Mouse (Mus musculus) natural killer cell, adult 2 months (primary cell): ENCODE results near the gene Sept9.

Source experiments
- DNase-seq, 2 experiments: peaks; one replicate each; pipeline ENCODE4 v3.0.0; 2022; ENCODE audit warnings: low spot score in 2 of 2

The Sept9 gene

GRCm38 (mm10) chr11:117199282-117200175, at the start of gene Sept9:
Sept9 (plus strand) TSS chr11:117199661.
- DNase-seq = no peak

- peak in 1 of 2 experiments; percentile 18 for DNase-seq
Observed at GRCm38 (mm10) chr11:117150467-117150966, 48.9 kb upstream of the Sept9 start.

GRCm38 (mm10) chr11:117151461-117151860, 48.0 kb upstream of the Sept9 start:
- DNase-seq = no peak

GRCm38 (mm10) chr11:117152541-117152940, 46.9 kb upstream of the Sept9 start:
- DNase-seq = no peak

- DNase-seq = no peak
Observed at GRCm38 (mm10) chr11:117153553-117153952, 45.9 kb upstream of the Sept9 start.

- DNase-seq = no peak
Observed at GRCm38 (mm10) chr11:117154088-117154815, 45.2 kb upstream of the Sept9 start.

- no peak for DNase-seq
Observed at GRCm38 (mm10) chr11:117156725-117157124, 42.7 kb upstream of the Sept9 start.

GRCm38 (mm10) chr11:117158343-117158742, 41.1 kb upstream of the Sept9 start:
- no peak for DNase-seq

- DNase-seq = no peak
Observed at GRCm38 (mm10) chr11:117159257-117159945, 40.1 kb upstream of the Sept9 start.

GRCm38 (mm10) chr11:117159946-117160307, 39.5 kb upstream of the Sept9 start:
- DNase-seq = no peak

GRCm38 (mm10) chr11:117160791-117161190, 38.7 kb upstream of the Sept9 start:
- no peak for DNase-seq

GRCm38 (mm10) chr11:117161574-117161973, 37.9 kb upstream of the Sept9 start:
- DNase-seq = no peak

- no peak for DNase-seq
Observed at GRCm38 (mm10) chr11:117163098-117163497, 36.4 kb upstream of the Sept9 start.

GRCm38 (mm10) chr11:117163771-117164170, 35.7 kb upstream of the Sept9 start:
- DNase-seq = no peak

- no peak for DNase-seq
Observed at GRCm38 (mm10) chr11:117168278-117169087, 31.0 kb upstream of the Sept9 start.

- DNase-seq = no peak
Observed at GRCm38 (mm10) chr11:117169088-117169635, 30.3 kb upstream of the Sept9 start.

GRCm38 (mm10) chr11:117169801-117170565, 29.5 kb upstream of the Sept9 start:
- no peak for DNase-seq

- no peak for DNase-seq
Observed at GRCm38 (mm10) chr11:117174098-117174892, 25.2 kb upstream of the Sept9 start.

- peak; percentile 42 to 44 for DNase-seq
Observed at GRCm38 (mm10) chr11:117174924-117175323, 24.5 kb upstream of the Sept9 start.
